Mouse (Mus musculus): ENCODE data around the gene Wfdc15b. TPM values are rescaled to one million over a fixed set of nuclear protein-coding genes. Genes with fewer than 3 reads are reported as not detected.

The Wfdc15b gene
- total RNA-seq, 1 experiment from 2014 or later: not detected

- no peak for ATAC-seq (replicated peaks; ENCODE audit: low read depth, poor library complexity, severe bottlenecking)
Observed at GRCm38 (mm10) chr2:164180770-164181169, 40.7 kb downstream of the Wfdc15b start.

- no peak for ATAC-seq (replicated peaks; ENCODE audit: low read depth, poor library complexity, severe bottlenecking)
Observed at GRCm38 (mm10) chr2:164180124-164180523, 41.3 kb downstream of the Wfdc15b start.

GRCm38 (mm10) chr2:164177831-164178230 is 43.6 kb downstream of the Wfdc15b start:
- no peak for ATAC-seq (replicated peaks; ENCODE audit: low read depth, poor library complexity, severe bottlenecking)

- peak; percentile 77 for ATAC-seq (replicated peaks; ENCODE audit: low read depth, poor library complexity, severe bottlenecking)
Observed at GRCm38 (mm10) chr2:164175850-164176249, 45.6 kb downstream of the Wfdc15b start.

- ATAC-seq (replicated peaks; ENCODE audit: low read depth, poor library complexity, severe bottlenecking): no peak
Observed at GRCm38 (mm10) chr2:164174649-164175395, 46.6 kb downstream of the Wfdc15b start.

GRCm38 (mm10) chr2:164173394-164173793 is 48.1 kb downstream of the Wfdc15b start:
- ATAC-seq (replicated peaks; ENCODE audit: low read depth, poor library complexity, severe bottlenecking): peak; percentile 61

GRCm38 (mm10) chr2:164170902-164171301 is 50.6 kb downstream of the Wfdc15b start, which contains the start of gene Kcns1:
Gene Kcns1 (minus strand): TSS chr2:164171113.
- ATAC-seq (replicated peaks; ENCODE audit: low read depth, poor library complexity, severe bottlenecking): no peak

GRCm38 (mm10) chr2:164170326-164170725 is 51.1 kb downstream of the Wfdc15b start:
- ATAC-seq (replicated peaks; ENCODE audit: low read depth, poor library complexity, severe bottlenecking): no peak

- ATAC-seq (replicated peaks; ENCODE audit: low read depth, poor library complexity, severe bottlenecking): peak; percentile 39
Observed at GRCm38 (mm10) chr2:164168571-164168946, 52.9 kb downstream of the Wfdc15b start.

GRCm38 (mm10) chr2:164167752-164168570 is 53.5 kb downstream of the Wfdc15b start:
- peak; percentile 19 for ATAC-seq (replicated peaks; ENCODE audit: low read depth, poor library complexity, severe bottlenecking)

- ATAC-seq (replicated peaks; ENCODE audit: low read depth, poor library complexity, severe bottlenecking): no peak
Observed at GRCm38 (mm10) chr2:164164941-164165340, 56.5 kb downstream of the Wfdc15b start.

Other genes starting within 250 kb of the Wfdc15b start
- gene Ywhab, start 226.7 kb downstream of the Wfdc15b start, total RNA-seq (2017): 79.0 and 109 TPM in 2 replicates
- 0.37 TPM in 1 of 2 replicates, not detected in the other for gene Pabpc1l, start 196.2 kb downstream of the Wfdc15b start, total RNA-seq (2017)
- 132 and 208 TPM in 2 replicates for gene Stk4, start 151.3 kb downstream of the Wfdc15b start, total RNA-seq (2017)
- 35.7 and 40.4 TPM in 2 replicates for gene Tomm34, start 150.5 kb downstream of the Wfdc15b start, total RNA-seq (2017)
- gene Kcns1, start 50.5 kb downstream of the Wfdc15b start, total RNA-seq (2017): 0.59 TPM in 1 of 2 replicates, not detected in the other
- not detected in 2 replicates for gene Wfdc5, start 38.9 kb downstream of the Wfdc15b start, total RNA-seq (2017)
- gene Wfdc12, start 31.1 kb downstream of the Wfdc15b start, total RNA-seq (2017): not detected in 2 replicates
- not detected in 2 replicates for gene Wfdc15a, start 21.5 kb downstream of the Wfdc15b start, total RNA-seq (2017)
- gene Svs2, start 16.8 kb upstream of the Wfdc15b start, total RNA-seq (2017): not detected in 2 replicates
- not detected in 2 replicates for gene Svs3b, start 35.0 kb upstream of the Wfdc15b start, total RNA-seq (2017)
- not detected in 2 replicates for gene Svs4, start 56.8 kb upstream of the Wfdc15b start, total RNA-seq (2017)
- not detected in 2 replicates for gene Svs3a, start 67.6 kb upstream of the Wfdc15b start, total RNA-seq (2017)
- gene Svs6, start 95.1 kb upstream of the Wfdc15b start, total RNA-seq (2017): not detected in 2 replicates
- gene Svs5, start 111.1 kb upstream of the Wfdc15b start, total RNA-seq (2017): not detected in 2 replicates
- gene Slpi, start 167.4 kb upstream of the Wfdc15b start, total RNA-seq (2017): 10.1 and 10.4 TPM in 2 replicates
- not detected in 2 replicates for gene Rbpjl, start 181.5 kb upstream of the Wfdc15b start, total RNA-seq (2017)
- not detected in 2 replicates for gene Matn4, start 183.5 kb upstream of the Wfdc15b start, total RNA-seq (2017)
- gene Sdc4, start 222.2 kb upstream of the Wfdc15b start, total RNA-seq (2017): 0.05 TPM in 1 of 2 replicates, not detected in the other
- gene Sys1, start 235.3 kb upstream of the Wfdc15b start, total RNA-seq (2017): 8.9 and 13.4 TPM in 2 replicates
- gene Gm20458, start 239.3 kb upstream of the Wfdc15b start, total RNA-seq (2017): 0.46 TPM in 1 of 2 replicates, not detected in the other

Data from common myeloid progenitor, adult 5-6 weeks (primary cell).